Mouse (Mus musculus): ENCODE measurements at regions not wholly inside any gene's neighbourhood (a gene's known extent, or its start where the extent isn't known, plus 50 kb on each side); places are given as distances from the start of the nearest gene placed in this dataset.

GRCm38 (mm10) chr4:68275063-68275708, 679.0 kb downstream of the Brinp1 start:
- Histone ChIP-seq H3K36me3 (ENCODE audit: control insufficient read depth, insufficient read depth, low read length) (no peaks in the 10 kb centered on the region), H3K4me3 (ENCODE audit: low read depth, low read length) (no peak overlapping the region), H3K9ac (replicated peaks; ENCODE audit: low read depth, low read length) (no peak overlapping the region), H3K4me2 (ENCODE audit: low read depth, low read length) (no peak overlapping the region), H3K4me1 (ENCODE audit: control insufficient read depth, insufficient read depth, low read length) (no peaks in the 10 kb centered on the region), H3K27me3 (ENCODE audit: control insufficient read depth, insufficient read depth, low read length) (no peaks in the 10 kb centered on the region), H3K27ac (ENCODE audit: low read depth, low read length) (no peak overlapping the region), H3K9me3 (ENCODE audit: control insufficient read depth, low read length) (no peaks in the 10 kb centered on the region)
- WGBS = 88% methylated on average over 3 of the region's 3 CpGs
- ATAC-seq (ENCODE audit: low read depth) = no peak

Measured in neural tube, embryonic 14.5 days (tissue).